Mouse (Mus musculus) mouse embryonic stem cell (cell line): ENCODE data around the gene Dcpp2.
"Not testable (repeated sequence)": the region's sequence is repeated elsewhere in the genome, so short reads cannot be mapped to it uniquely, and the experiment has no call there.

Source experiments
- in situ Hi-C, 2 experiments: fragments of 300-500 bp; cut with MboI; formaldehyde crosslinking; loops; 1 replicate in 1 of 2; 3 replicates in 1 of 2; pipeline ENCODE4 v1.14.3; 2019 to 2020; ENCODE audit warnings: low sequenced_read_pairs in 2 of 2, low pct_unique_long_range_greater_than_20kb in 1 of 2, mixed read lengths in 1 of 2; ENCODE audit not compliant: unreplicated experiment in 1 of 2

The Dcpp2 gene

DNA sequence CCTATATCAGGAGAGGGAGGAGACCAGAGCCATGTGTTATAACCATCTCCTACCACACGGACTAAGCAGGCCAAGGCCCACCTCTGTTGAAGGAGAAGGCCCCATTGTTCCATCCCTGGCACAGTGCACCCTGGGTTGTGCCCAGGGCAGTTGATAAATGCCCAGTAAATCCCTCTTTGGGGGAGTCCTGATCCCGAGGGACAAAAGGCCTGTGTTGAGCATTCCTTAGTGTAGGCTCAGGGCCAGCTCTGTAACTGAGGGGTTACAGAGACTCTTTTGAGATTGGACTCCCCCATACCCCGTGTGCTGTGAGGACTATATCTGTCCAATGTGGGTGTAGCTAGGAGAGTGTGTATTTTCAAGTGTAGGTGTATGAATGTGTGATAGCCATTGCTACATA is 3.9 kb upstream of the Dcpp2 start:
- in situ Hi-C loops: no loop called here

GRCm38 (mm10) chr17:23877166-23877565 is 3.5 kb upstream of the Dcpp2 start:
- in situ Hi-C loops: no loop called here

- in situ Hi-C loops: loop anchor here in 1 of 2 experiments (25.0 kb wide), 1 partner anchor 370 kb away; no protein-coding TSS in a partner anchor
Observed at GRCm38 (mm10) chr17:23917158-23917557, 36.5 kb downstream of the Dcpp2 start, which contains the start of gene Dcpp3. Gene Dcpp3, plus strand, starts transcription at chr17:23917458.

- in situ Hi-C loops: loop anchor here in 1 of 2 experiments (25.0 kb wide), 1 partner anchor 363 kb away; no protein-coding TSS in a partner anchor
Observed at GRCm38 (mm10) chr17:23924531-23925007, 43.9 kb downstream of the Dcpp2 start.

GRCm38 (mm10) chr17:23925090-23925493 is 44.4 kb downstream of the Dcpp2 start:
- in situ Hi-C loops: no loop called here

DNA sequence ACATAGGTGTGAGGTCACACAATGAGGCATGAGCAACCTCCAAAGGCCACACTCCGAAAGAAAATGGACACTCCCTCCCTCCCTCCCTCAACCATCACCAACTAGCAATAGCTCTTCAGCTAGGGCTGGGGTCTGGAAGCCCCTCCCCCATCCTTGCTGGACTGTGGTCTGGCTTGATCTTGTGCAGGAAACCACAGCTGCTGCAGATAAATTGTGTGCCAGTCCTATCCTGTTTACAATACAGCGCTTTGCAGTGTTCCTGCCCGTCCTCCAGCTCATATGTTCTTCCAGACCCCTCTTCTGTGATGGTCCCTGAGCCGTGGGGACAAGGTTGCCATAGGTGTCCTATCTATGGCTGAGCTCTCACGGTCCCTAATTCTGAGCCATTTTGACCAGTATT is 50.5 kb downstream of the Dcpp2 start:
- in situ Hi-C loops: no loop called here

DNA sequence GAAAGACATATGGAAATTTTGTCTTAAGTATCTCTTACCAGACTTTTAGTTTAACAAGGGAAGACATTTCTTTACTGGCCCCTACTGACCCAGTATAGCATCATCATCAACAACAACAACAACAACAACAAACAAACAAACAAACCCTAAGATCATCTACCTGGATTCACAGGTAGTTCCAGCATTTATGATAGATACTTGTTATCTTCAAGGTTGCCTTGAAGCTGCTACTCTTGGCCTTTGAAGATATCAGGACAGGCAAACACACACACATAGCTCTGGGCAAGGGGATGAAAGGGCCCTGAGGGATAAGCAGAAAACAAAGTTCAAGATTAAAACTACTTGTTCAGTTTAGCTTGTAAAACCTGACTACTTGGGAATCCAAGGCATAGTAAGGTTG is 60.7 kb downstream of the Dcpp2 start, which contains the start of gene Sbp:
Gene Sbp (plus strand): TSS at position 301 of the 400 bp plus-strand sequence.
- in situ Hi-C loops: no loop called here

GRCm38 (mm10) chr17:23947486-23947885 is 66.8 kb downstream of the Dcpp2 start:
- in situ Hi-C loops: not testable (repeated sequence)

DNA sequence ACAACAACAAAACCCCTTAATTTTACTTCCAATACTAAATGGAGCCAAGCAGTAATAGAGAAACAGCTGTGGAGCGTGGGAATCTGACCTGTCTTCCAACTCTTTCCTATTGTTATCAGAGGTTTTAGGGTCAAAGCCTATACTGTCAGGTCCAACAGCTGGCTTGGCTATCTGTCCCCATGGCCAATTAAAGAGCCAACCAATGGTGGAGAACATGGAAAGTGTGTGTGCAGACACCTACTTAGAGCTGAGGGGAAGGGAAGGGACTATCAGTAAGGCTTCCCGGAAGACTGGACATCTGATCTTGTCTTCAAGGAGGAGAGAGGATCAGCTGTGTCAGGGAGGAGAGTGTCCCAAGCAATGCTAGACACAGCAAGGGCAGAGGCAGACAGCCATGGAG is 68.4 kb downstream of the Dcpp2 start:
- in situ Hi-C loops: no loop called here
